Mouse (Mus musculus) frontal cortex, adult (tissue): ENCODE measurements around the gene Nanos3.
A peak's percentile ranks its signal among the peaks of the same experiment; 100 is the strongest.

Experiments used
- ATAC-seq: cut with Nextera tagmentation; 2 replicates; pipeline ENCODE4 v1.9.2; 2017; ENCODE audit warnings: mild to moderate bottlenecking, moderate library complexity, mixed read lengths; ENCODE audit not compliant: low TSS enrichment

Gene Nanos3

GRCm38 (mm10) chr8:84185117-84185516 is at the start of gene Nanos3:
Nanos3 (minus strand) TSS chr8:84185217.
- no peak for ATAC-seq

DNA sequence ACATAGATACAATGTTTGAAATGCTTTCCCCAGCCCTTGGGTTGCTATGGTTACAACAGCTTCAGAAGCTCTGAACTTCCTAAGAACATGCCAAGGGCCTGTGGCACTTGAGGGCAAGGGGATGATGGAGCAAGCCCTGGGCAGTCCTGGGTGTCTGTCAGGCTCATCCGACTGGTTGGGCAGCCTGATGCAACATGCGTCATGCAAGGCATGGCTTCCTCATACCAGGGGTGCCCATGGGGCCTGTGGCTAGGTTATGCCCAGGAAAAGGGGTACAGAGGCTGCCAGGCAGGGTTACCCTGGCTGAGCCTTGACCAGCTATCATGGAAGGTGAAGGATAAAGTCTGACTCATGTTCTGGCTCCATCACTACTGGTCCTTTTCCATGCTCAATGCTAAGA is 48.0 kb upstream of the Nanos3 start:
- no peak for ATAC-seq

DNA sequence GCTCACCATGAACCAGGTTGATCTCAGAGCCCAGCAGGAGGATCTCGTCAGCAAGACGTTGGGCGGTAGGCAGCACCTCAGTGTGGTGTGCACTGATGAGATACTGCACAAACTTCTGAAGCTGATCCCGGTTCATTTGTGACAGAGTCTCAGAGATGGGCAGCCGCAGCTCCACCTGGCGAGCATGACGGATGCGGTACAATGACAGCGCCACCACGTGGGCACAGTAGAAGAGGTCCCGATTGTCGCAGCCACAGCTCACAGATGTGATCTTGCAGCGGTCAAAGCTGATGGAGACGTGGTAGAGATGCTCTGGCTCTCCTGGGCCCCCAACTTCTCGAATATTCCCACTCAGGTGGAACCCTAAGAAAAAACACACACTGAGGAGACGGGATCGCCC is 45.7 kb upstream of the Nanos3 start:
- no peak for ATAC-seq

DNA sequence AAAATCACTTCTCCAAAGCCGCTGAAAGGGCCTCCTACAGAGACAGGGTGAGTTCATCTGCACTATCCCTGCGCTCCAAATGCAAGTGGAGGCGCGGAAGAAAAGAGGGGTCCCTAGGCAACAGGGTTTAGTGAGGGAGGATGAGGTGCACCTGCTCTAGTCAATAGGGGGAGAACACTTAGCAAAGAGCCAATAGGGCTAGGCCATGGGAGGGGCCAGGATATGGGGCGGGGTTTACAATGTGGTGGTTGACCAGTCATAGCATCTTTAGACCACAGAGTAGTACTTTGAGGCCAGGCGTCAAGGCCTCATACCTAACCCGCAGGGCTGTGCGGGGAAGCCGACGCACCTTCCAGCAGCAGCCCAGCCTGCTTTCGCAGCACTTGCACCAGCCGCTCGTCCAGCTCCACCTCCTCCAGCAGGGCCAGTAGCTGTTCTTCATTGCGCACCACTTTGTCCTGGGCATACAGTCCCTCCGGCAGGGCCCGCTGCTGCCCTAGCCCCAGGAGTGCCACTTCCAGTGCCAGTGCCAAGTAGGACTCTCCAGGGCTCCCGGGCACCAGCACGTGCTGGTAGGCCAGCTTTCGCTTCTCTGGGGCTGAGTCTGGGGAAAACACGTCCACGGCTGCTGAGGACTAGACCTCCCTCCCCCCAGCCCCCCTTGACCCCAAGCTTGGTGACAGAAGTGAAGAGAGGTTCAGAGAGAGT is 38.5 kb upstream of the Nanos3 start:
- ATAC-seq: no peak

GRCm38 (mm10) chr8:84222566-84223165 is 37.6 kb upstream of the Nanos3 start:
- peak; percentile 50; the same call in 1 of the 2 replicates for ATAC-seq

- no peak for ATAC-seq
Observed at GRCm38 (mm10) chr8:84220105-84220504, 35.1 kb upstream of the Nanos3 start.

DNA sequence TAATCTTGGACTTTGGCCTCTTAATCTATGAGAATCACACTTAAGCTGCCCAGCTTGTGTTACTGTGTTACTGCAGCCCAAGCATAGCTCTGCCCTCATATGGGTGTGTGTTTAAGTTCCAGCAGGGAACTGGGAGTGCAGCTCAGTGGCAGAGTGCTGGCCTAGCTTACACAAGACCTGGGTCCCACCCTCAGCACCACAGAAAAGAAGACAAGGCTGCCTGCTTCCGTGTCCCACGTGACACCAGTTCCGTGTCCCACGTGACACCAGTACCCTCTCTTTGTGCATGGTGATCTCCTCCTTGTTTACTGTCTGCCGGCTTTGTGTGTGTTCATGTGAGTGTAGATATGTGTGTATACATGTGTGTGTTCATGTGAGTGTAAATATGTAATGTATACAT is 33.1 kb upstream of the Nanos3 start:
- ATAC-seq: no peak

- ATAC-seq: no peak
Observed at GRCm38 (mm10) chr8:84217206-84217605, 32.2 kb upstream of the Nanos3 start.

GRCm38 (mm10) chr8:84213277-84213676 is 28.3 kb upstream of the Nanos3 start:
- no peak for ATAC-seq

GRCm38 (mm10) chr8:84211881-84212563 is 27.0 kb upstream of the Nanos3 start:
- ATAC-seq: no peak

DNA sequence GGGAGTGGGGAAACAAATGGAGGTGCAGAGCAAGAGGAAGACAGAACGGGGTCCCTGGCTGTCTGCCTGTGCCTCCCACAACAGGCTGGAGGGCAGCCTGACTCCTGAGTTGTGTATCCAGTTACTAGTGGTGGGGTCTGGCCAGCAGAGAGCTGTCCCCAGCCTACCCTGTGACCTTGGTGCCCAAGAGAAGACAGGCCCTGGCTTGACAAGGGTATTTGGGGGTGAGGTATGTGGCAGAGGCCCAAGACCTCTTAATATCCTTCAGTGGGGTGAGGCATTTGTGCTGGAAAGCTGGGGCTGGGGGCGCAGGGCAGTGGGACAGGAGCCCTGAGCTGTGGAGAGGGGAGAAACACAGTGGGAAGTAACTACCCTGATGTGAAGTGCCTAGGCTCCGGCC is 26.2 kb upstream of the Nanos3 start:
- ATAC-seq: no peak

- ATAC-seq: peak; percentile 59
Observed at GRCm38 (mm10) chr8:84210167-84210791, 25.3 kb upstream of the Nanos3 start.

DNA sequence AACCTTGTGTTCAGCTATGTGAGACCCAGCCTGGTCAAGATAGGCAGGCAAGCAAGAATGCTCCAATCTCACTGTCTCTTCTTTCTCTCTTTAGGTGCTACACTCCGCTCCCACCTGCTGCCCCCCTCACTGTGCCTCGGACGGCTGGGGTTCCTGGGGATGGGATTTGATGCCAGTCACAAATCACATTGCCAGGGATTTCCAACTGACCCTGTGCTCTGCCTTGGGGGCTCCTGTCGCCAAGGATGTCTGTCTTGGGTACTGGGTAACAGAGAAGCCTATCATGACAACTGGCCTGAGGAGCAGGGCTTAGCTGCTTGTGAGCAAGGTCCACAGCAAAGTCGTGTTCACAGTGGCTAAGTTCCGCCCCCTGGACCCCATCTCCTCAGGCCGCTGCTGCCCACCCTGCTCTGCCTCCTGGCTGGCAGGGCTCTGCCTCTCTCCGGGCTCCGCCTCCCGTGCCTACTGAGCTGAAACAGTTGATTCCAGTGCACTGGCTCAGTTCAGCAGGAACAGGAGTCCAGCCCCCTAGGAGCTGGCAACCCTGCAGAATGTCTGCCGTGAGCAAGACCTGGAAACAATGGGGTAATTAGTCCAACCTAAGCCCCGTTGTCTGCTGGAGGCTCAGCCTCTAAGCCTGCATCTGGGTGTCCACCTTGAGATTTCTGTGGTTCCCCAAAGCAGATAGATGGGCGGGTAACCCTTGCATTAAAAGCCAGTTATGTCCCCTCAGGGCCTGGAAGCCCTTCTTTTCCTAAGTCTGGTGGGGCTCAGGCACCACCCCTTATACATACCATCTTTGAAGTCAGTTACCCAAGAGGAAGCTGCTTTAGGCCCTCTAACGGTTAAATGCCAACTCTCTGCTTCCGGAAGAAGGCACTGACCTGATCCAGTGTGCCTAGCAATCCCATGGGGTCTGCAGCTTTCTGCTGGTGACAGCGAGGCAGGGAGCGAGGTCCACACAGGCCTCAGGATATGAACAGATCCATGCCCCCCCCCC is 23.7 kb upstream of the Nanos3 start:
- ATAC-seq: no peak

DNA sequence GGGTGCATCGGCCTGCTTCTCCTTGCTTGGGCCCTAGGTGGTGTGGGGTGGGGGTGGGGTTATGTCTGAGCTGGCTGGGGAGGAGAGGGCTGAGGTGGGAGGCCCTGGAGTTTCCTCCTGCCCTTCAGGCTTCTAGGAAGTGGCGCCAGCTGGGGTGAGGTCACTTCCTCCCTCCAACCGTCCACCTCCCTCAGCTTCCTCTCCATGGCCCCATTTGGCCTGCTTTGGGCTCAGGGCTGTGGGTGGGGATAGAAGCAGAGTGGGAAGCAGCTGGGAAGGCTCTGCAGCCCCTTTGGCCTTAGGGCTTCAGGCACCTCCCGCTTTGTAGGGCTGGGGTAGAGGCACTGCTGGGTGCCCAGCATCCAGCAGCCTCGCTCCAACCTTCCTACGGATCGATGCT is 22.8 kb upstream of the Nanos3 start:
- no peak for ATAC-seq

GRCm38 (mm10) chr8:84206666-84207065 is 21.6 kb upstream of the Nanos3 start:
- no peak for ATAC-seq

GRCm38 (mm10) chr8:84205073-84205472 is 20.1 kb upstream of the Nanos3 start:
- no peak for ATAC-seq

GRCm38 (mm10) chr8:84203975-84204772 is 19.2 kb upstream of the Nanos3 start:
- no peak for ATAC-seq

DNA sequence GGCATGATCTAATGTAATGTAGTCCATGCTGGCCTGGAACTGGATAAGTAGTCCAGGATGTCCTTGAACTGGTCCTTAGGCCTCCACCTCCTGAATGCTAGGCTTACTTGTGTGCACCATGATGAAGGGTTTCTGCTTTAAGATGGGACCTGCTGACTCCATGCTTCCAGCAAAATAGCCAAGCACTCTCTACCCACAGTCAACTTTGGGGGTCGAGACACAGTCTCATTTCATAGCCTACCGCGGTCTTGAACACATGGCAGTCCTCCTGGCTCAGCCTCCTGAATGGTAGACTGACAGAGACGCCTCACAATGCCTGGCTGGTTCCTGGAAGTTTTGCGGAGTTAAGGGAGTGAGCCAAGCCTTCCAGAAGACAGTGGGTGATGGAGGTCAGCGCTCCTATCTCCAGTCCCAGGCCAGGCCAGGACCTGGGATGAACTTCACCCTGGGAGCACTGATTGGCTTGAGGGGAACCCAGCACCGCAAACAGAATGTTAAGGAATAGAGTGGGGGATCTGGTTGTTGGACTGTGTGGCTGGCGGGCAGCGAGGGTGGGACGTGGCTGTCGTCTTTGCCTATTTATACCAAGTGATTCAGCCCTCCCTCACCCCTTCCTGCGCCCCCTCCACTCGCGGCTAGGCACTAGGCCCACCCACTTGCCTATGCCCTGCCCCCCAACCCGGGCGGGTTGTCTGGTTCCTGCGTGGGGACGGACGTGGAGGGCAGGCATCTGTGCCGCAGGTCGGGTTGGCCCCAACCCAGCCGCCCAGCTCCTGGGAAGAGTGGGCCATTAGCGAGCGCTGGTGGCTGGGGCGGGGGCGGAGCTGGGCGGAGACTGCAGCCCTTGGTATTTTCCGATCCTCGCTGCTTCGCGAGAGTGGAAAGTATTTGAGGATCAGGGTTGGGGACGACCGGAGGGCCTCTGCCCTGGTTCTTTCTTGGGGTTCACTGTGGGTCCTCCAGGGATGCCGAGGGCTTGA is 18.2 kb upstream of the Nanos3 start:
- peak; percentile 20 for ATAC-seq

DNA sequence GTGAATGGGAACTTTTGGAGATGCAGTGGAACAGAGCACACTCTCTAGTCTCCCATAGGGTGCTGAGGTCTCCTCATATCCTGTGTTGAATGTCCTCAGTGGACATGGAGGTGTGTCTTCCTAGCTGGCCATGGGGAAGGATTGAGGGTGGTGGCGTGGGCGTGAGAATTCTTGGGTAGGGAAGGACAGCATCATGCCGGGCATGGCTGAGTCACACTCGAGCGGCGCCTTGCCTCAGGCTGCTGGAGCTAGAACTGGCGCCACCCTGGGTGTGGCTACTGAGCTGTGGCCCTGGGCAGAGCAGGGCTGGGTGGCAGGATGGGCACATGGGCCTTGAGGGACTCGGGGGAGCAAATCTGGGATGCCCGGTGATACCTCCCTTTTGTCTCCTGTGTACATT is 17.4 kb upstream of the Nanos3 start:
- ATAC-seq: peak; percentile 10; the same call in 1 of the 2 replicates
